Mouse (Mus musculus) brain, embryonic 14.5 days (tissue): Measurements from ENCODE around the gene Pik3r5.

Experiments used
- CTCF ChIP-seq: fragments of 200-500 bp; IDR thresholded peaks from 2 replicates; pipeline ENCODE4 v1.5.1; 2012; ENCODE audit warnings: inconsistent platforms, mild to moderate bottlenecking, moderate library complexity, borderline replicate concordance; ENCODE audit not compliant: insufficient read depth, insufficient read length; ENCODE audit errors: extremely low read depth
- POLR2A ChIP-seq: fragments of 200-500 bp; IDR thresholded peaks from 2 replicates; pipeline ENCODE4 v1.6.1; 2012; ENCODE audit warnings: mild to moderate bottlenecking, inconsistent platforms, borderline replicate concordance; ENCODE audit not compliant: poor library complexity, insufficient read depth, insufficient read length, severe bottlenecking; ENCODE audit errors: extremely low read depth

DNA sequence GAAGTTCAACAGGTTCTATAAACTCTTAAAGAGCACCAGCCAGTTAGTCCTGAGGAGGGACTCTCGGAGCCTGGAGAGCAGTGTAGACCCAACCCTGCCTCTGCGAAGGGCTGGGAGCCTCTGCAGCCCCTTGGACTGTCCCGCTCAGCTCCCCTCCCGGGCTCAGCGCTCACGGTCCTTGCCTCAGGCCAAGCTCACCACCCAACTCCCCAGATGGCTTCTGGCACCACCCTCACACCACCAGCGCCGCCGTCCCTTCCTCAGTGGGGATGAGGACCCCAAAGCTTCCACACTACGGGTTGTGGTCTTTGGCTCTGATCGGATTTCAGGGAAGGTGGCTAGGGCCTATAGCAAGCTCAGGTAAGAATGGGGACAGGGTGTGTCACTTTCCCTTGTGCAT, 60.7 kb downstream of the Pik3r5 start:
- no peak for TF ChIP-seq CTCF
- no peak for TF ChIP-seq POLR2A
